Mouse (Mus musculus): ENCODE data around the gene Pus1. TPM values are rescaled to one million over a fixed set of nuclear protein-coding genes. Genes with fewer than 3 reads are reported as not detected.
A peak's percentile ranks its signal among the peaks of the same experiment; 100 is the strongest.
"Not testable (repeated sequence)": the region's sequence is repeated elsewhere in the genome, so short reads cannot be mapped to it uniquely, and the experiment has no call there.

Gene Pus1
- polyA plus RNA-seq, 1 experiment from 2014 or later = 24.5 TPM

- Histone ChIP-seq H3K4me1 (ENCODE audit: control insufficient read depth, low read depth, low read length) (peaks cover 22% of the 10 kb centered on the region), H3K36me3 (ENCODE audit: control insufficient read depth, insufficient read depth) (peaks cover 21% of the 10 kb centered on the region)
- H3K27ac ChIP-seq (ENCODE audit: low read length); ATAC-seq (ENCODE audit: low read depth); H3K27me3 ChIP-seq (ENCODE audit: control insufficient read depth, insufficient read depth, low read depth, low read length); H3K4me2 ChIP-seq (ENCODE audit: low read depth, low read length); H3K9ac ChIP-seq (ENCODE audit: low read depth, low read length); H3K9me3 ChIP-seq (replicated peaks; ENCODE audit: control insufficient read depth, low read length); H3K4me3 ChIP-seq (ENCODE audit: low read depth, low read length): not testable (repeated sequence)
- WGBS (ENCODE audit: insufficient replicate concordance) = 84% methylated on average over 10 of the region's 10 CpGs
Measured at GRCm38 (mm10) chr5:110772945-110773344, 7.5 kb downstream of the Pus1 start.

GRCm38 (mm10) chr5:110770448-110771158, 9.9 kb downstream of the Pus1 start, which contains the start of gene Ep400:
Gene Ep400 (minus strand): TSS chr5:110770717.
- H3K27ac ChIP-seq (ENCODE audit: low read length) = peak within 1 kb of the TSS; percentile 98
- peaks cover 21% of the 10 kb centered on the region for H3K36me3 ChIP-seq (ENCODE audit: control insufficient read depth, insufficient read depth)
- H3K4me1 ChIP-seq (ENCODE audit: control insufficient read depth, low read depth, low read length) = peaks cover 24% of the 10 kb centered on the region
- ATAC-seq (ENCODE audit: low read depth) = peak; percentile 93
- peak within 1 kb of the TSS; percentile 98 for H3K9ac ChIP-seq (ENCODE audit: low read depth, low read length)
- under 1% methylated on average over 83 of the region's 83 CpGs for whole genome bisulfite sequencing (ENCODE audit: insufficient replicate concordance)
- H3K9me3 ChIP-seq (replicated peaks; ENCODE audit: control insufficient read depth, low read length) = no peaks in the 10 kb centered on the region
- peak within 1 kb of the TSS; percentile 98 for H3K4me3 ChIP-seq (ENCODE audit: low read depth, low read length)
- H3K27me3 ChIP-seq (ENCODE audit: control insufficient read depth, insufficient read depth, low read depth, low read length) = no peaks in the 10 kb centered on the region
- H3K4me2 ChIP-seq (ENCODE audit: low read depth, low read length) = peak within 1 kb of the TSS; percentile 70

GRCm38 (mm10) chr5:110770031-110770445, 10.4 kb downstream of the Pus1 start:
- peak overlapping the region; percentile 98 for H3K9ac ChIP-seq (ENCODE audit: low read depth, low read length)
- peaks cover 25% of the 10 kb centered on the region for H3K4me1 ChIP-seq (ENCODE audit: control insufficient read depth, low read depth, low read length)
- no peaks in the 10 kb centered on the region for H3K27me3 ChIP-seq (ENCODE audit: control insufficient read depth, insufficient read depth, low read depth, low read length)
- H3K36me3 ChIP-seq (ENCODE audit: control insufficient read depth, insufficient read depth) = peaks cover 15% of the 10 kb centered on the region
- no peaks in the 10 kb centered on the region for H3K9me3 ChIP-seq (replicated peaks; ENCODE audit: control insufficient read depth, low read length)
- H3K4me3 ChIP-seq (ENCODE audit: low read depth, low read length) = peak overlapping the region; percentile 98
- H3K4me2 ChIP-seq (ENCODE audit: low read depth, low read length) = peak overlapping the region; percentile 70
- H3K27ac ChIP-seq (ENCODE audit: low read length) = peak overlapping the region; percentile 98
- ATAC-seq (ENCODE audit: low read depth) = peak; percentile 33
- under 1% methylated on average over 55 of the region's 58 CpGs for WGBS (ENCODE audit: insufficient replicate concordance)

GRCm38 (mm10) chr5:110769272-110769671, 11.2 kb downstream of the Pus1 start:
- Histone ChIP-seq H3K9ac (ENCODE audit: low read depth, low read length) (peak overlapping the region; percentile 98), H3K36me3 (ENCODE audit: control insufficient read depth, insufficient read depth) (peaks cover 8% of the 10 kb centered on the region), H3K27me3 (ENCODE audit: control insufficient read depth, insufficient read depth, low read depth, low read length) (no peaks in the 10 kb centered on the region), H3K9me3 (replicated peaks; ENCODE audit: control insufficient read depth, low read length) (no peaks in the 10 kb centered on the region), H3K4me1 (ENCODE audit: control insufficient read depth, low read depth, low read length) (peaks cover 30% of the 10 kb centered on the region), H3K4me3 (ENCODE audit: low read depth, low read length) (peak overlapping the region; percentile 98), H3K4me2 (ENCODE audit: low read depth, low read length) (peak overlapping the region; percentile 70), H3K27ac (ENCODE audit: low read length) (peak overlapping the region; percentile 98)
- WGBS (ENCODE audit: insufficient replicate concordance) = 32% methylated on average over 4 of the region's 4 CpGs
- ATAC-seq (ENCODE audit: low read depth) = no peak

- Histone ChIP-seq H3K4me3 (ENCODE audit: low read depth, low read length) (no peak overlapping the region), H3K4me1 (ENCODE audit: control insufficient read depth, low read depth, low read length) (peaks cover 21% of the 10 kb centered on the region), H3K9me3 (replicated peaks; ENCODE audit: control insufficient read depth, low read length) (no peaks in the 10 kb centered on the region), H3K36me3 (ENCODE audit: control insufficient read depth, insufficient read depth) (no peaks in the 10 kb centered on the region), H3K9ac (ENCODE audit: low read depth, low read length) (no peak overlapping the region), H3K27ac (ENCODE audit: low read length) (no peak overlapping the region), H3K4me2 (ENCODE audit: low read depth, low read length) (no peak overlapping the region), H3K27me3 (ENCODE audit: control insufficient read depth, insufficient read depth, low read depth, low read length) (no peaks in the 10 kb centered on the region)
- WGBS (ENCODE audit: insufficient replicate concordance) = 80% methylated on average over 8 of the region's 8 CpGs
- 0 out of 2 replicates have a peak, but pooled peaks have one; percentile 39 for ATAC-seq (ENCODE audit: low read depth)
Measured at GRCm38 (mm10) chr5:110763890-110764289, 16.6 kb downstream of the Pus1 start.

- Histone ChIP-seq H3K4me2 (ENCODE audit: low read depth, low read length) (no peak overlapping the region), H3K27me3 (ENCODE audit: control insufficient read depth, insufficient read depth, low read depth, low read length) (no peaks in the 10 kb centered on the region), H3K4me1 (ENCODE audit: control insufficient read depth, low read depth, low read length) (no peaks in the 10 kb centered on the region), H3K27ac (ENCODE audit: low read length) (no peak overlapping the region), H3K9me3 (replicated peaks; ENCODE audit: control insufficient read depth, low read length) (no peaks in the 10 kb centered on the region), H3K4me3 (ENCODE audit: low read depth, low read length) (no peak overlapping the region), H3K9ac (ENCODE audit: low read depth, low read length) (no peak overlapping the region), H3K36me3 (ENCODE audit: control insufficient read depth, insufficient read depth) (peaks cover under 1% of the 10 kb centered on the region; the same call in 1 of the 2 replicates)
- ATAC-seq (ENCODE audit: low read depth) = no peak
- WGBS (ENCODE audit: insufficient replicate concordance) = 69% methylated on average over 1 of the region's 1 CpGs
Measured at GRCm38 (mm10) chr5:110745021-110745420, 35.4 kb downstream of the Pus1 start.

- H3K9ac ChIP-seq (ENCODE audit: low read depth, low read length) = no peak overlapping the region
- no peaks in the 10 kb centered on the region for H3K9me3 ChIP-seq (replicated peaks; ENCODE audit: control insufficient read depth, low read length)
- no peak for ATAC-seq (ENCODE audit: low read depth)
- WGBS (ENCODE audit: insufficient replicate concordance) = 66% methylated on average over 7 of the region's 7 CpGs
- no peak overlapping the region for H3K4me2 ChIP-seq (ENCODE audit: low read depth, low read length)
- peaks cover 29% of the 10 kb centered on the region for H3K36me3 ChIP-seq (ENCODE audit: control insufficient read depth, insufficient read depth)
- H3K27ac ChIP-seq (ENCODE audit: low read length) = no peak overlapping the region
- H3K4me1 ChIP-seq (ENCODE audit: control insufficient read depth, low read depth, low read length) = no peaks in the 10 kb centered on the region
- no peak overlapping the region for H3K4me3 ChIP-seq (ENCODE audit: low read depth, low read length)
- no peaks in the 10 kb centered on the region for H3K27me3 ChIP-seq (ENCODE audit: control insufficient read depth, insufficient read depth, low read depth, low read length)
Measured at GRCm38 (mm10) chr5:110739496-110740275, 40.8 kb downstream of the Pus1 start.

- H3K4me1 ChIP-seq (ENCODE audit: control insufficient read depth, low read depth, low read length) = no peaks in the 10 kb centered on the region
- H3K4me3 ChIP-seq (ENCODE audit: low read depth, low read length) = no peak overlapping the region
- H3K36me3 ChIP-seq (ENCODE audit: control insufficient read depth, insufficient read depth) = peaks cover 55% of the 10 kb centered on the region
- 100% methylated on average over 1 of the region's 1 CpGs for WGBS (ENCODE audit: insufficient replicate concordance)
- no peak overlapping the region for H3K9ac ChIP-seq (ENCODE audit: low read depth, low read length)
- no peaks in the 10 kb centered on the region for H3K9me3 ChIP-seq (replicated peaks; ENCODE audit: control insufficient read depth, low read length)
- H3K27me3 ChIP-seq (ENCODE audit: control insufficient read depth, insufficient read depth, low read depth, low read length) = no peaks in the 10 kb centered on the region
- H3K27ac ChIP-seq (ENCODE audit: low read length) = no peak overlapping the region
- ATAC-seq (ENCODE audit: low read depth) = no peak
- no peak overlapping the region for H3K4me2 ChIP-seq (ENCODE audit: low read depth, low read length)
Measured at GRCm38 (mm10) chr5:110735606-110736005, 44.9 kb downstream of the Pus1 start.
